Mouse (Mus musculus): ENCODE results near the gene Atf5.

GRCm38 (mm10) chr7:44846804-44847203, 30.3 kb upstream of the Atf5 start:
- TF ChIP-seq CTCF (IDR thresholded peaks at IDR 0.05; ENCODE audit: low read depth) (no peak), EP300 (optimal IDR thresholded peaks at IDR 0.05) (no peak)

Data from stomach, postnatal 0 days (tissue).